Mouse (Mus musculus) cerebellum, adult 2 months (tissue): ENCODE data around the gene Prkce.

ENCODE experiments used
- CTCF ChIP-seq: fragments of 200-500 bp; IDR thresholded peaks from 2 replicates; pipeline ENCODE4 v1.5.1; 2011; ENCODE audit warnings: low read depth, mild to moderate bottlenecking, control low read depth, low read length, moderate library complexity, borderline replicate concordance; ENCODE audit not compliant: insufficient read depth
- POLR2A ChIP-seq: fragments of 200-500 bp; IDR thresholded peaks from 2 replicates; pipeline ENCODE4 v1.6.1; 2011; ENCODE audit warnings: low read length, control low read depth, borderline replicate concordance; ENCODE audit not compliant: insufficient read depth

- TF ChIP-seq POLR2A (no peak), CTCF (no peak)
Measured at GRCm38 (mm10) chr17:86336652-86337073, 169.1 kb downstream of the Prkce start.
